Mouse (Mus musculus) G1E (cell line): Measurements from ENCODE around the gene 1700001P01Rik.

Experiments
- CTCF ChIP-seq: IDR thresholded peaks from 2 replicates; pipeline ENCODE4 v1.5.1; 2012; ENCODE audit warnings: low read depth, low read length, inconsistent platforms, mixed read lengths
- GATA1 ChIP-seq: IDR thresholded peaks from 2 replicates; pipeline ENCODE4 v1.6.1; 2012; ENCODE audit warnings: borderline replicate concordance, low read length, inconsistent platforms, mixed read lengths
- POLR2AphosphoS5 ChIP-seq: IDR thresholded peaks from 2 replicates; pipeline ENCODE4 v1.6.1; 2012; ENCODE audit warnings: low read depth, low read length, inconsistent platforms; ENCODE audit not compliant: insufficient replicate concordance
- TAL1 ChIP-seq: conservative IDR thresholded peaks from 2 replicates; pipeline ENCODE4 v1.6.1; 2012; ENCODE audit warnings: low read depth, low read length, inconsistent platforms, mixed read lengths

DNA sequence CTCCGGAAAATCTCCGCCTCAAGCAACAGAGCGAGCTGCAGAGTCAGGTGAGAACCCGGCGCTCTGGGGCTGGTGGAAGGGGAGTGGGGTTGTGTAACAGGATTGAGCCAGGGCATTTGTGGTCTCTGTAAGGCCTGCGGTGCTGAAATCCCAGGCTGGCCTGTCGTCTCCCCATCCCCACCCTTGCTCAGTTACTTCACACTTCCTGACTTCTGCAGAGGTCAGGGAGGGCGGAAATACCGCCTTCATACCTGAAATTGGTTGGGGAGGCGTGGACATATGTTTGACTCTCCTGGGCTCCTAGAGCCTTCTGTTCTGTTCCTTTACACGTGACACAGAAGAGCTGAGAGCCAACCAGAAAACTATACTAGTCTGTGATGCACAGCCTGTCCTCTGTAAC lies 40.0 kb upstream of the 1700001P01Rik start:
- no peak for TF ChIP-seq CTCF
- no peak for TF ChIP-seq POLR2AphosphoS5
- no peak for TF ChIP-seq TAL1
- no peak for TF ChIP-seq GATA1
